Mouse (Mus musculus) cerebellum, adult 8-10 months (tissue): ENCODE measurements around the gene Ddx58.
A peak's percentile ranks its signal among the peaks of the same experiment; 100 is the strongest.

Source experiments
- DNase-seq: peaks from one replicate; pipeline ENCODE4 v3.0.0; 2022

Ddx58 gene

GRCm38 (mm10) chr4:40233062-40233664, 6.5 kb downstream of the Ddx58 start:
- no peak for DNase-seq

- DNase-seq = no peak
These were observed 9.9 kb downstream of the Ddx58 start for GRCm38 (mm10) chr4:40229723-40230122.

DNA sequence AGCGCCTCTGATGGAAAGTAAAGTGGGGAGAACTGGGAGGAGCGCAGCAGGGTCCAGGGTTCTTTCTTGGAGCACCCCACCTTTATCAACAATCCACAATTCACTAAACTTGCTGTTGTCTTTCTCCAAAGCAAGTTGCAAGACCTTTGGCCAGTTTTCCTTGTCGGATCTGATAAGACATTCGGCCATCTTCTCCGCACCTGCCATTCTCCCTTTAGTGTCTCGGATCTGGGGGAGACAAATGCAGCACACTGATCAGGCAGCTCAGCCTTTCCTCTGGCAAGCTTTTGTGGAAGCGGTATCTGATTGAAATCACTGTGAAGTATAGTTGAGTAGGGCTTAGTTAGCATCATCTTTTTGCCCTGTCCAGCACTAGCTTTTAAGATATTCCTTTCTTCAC, 11.7 kb downstream of the Ddx58 start:
- no peak for DNase-seq

DNA sequence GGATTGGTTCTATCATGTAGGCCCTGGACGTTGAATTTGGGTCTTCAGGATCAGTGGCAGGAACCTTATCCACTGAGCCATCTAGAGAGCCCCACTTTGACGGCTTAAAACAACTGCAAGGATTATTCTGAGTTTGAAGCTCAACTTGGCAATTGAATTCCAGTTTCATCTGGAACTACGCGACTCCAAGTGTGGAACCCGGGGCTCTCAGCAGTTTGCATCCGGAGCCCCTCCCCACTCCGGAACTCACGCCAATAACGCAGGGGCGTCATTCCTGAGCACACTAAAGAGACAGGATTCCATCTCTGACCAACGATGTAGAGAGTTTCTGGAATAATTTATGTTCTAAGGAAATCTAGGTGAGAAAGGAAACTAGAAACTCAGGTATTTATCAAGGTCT, 12.5 kb downstream of the Ddx58 start:
- DNase-seq = no peak

GRCm38 (mm10) chr4:40226095-40226494, 13.5 kb downstream of the Ddx58 start:
- DNase-seq = no peak

GRCm38 (mm10) chr4:40221876-40222585, 17.6 kb downstream of the Ddx58 start:
- no peak for DNase-seq

- DNase-seq = no peak
These were observed 18.4 kb downstream of the Ddx58 start for GRCm38 (mm10) chr4:40221004-40221760.

DNA sequence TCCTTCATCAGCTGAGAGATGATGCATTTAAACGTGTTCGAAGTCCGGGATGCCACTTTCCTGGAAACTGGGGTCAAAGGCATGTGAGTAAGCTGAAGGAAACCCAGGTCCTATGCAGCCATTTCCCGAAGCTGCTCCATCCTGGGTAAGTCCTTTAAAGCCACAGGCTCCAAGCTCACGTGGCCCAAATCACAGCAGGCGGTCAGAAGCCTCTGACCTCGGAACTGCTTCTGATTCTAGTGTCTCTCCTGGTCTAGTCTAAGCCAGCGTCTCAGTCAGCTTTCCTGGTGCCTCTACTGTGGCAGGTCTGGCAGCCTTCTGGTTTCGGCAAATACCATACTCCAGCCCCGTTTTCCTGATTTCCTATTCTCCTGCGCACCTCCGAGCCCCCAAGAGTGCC, 19.2 kb downstream of the Ddx58 start:
- no peak for DNase-seq

DNA sequence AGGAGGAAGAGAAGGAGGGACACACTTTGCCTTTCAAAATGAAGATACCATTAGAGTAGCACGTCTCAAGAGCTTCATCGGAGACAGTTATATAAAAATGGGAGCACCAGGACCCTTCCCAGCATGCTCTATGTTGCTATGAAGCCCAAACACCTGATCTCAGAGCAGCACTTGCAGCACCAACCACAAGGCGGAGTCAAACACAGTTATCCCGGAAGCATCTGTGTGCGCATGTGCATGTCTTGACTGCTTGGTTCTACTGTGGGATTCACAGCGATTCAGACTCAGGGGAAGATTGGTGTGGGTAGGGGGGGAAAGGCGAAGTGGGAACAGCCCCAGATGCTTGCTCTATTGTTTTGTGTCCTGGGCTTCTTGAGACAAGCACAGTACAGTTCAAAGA, 21.2 kb downstream of the Ddx58 start:
- no peak for DNase-seq

DNA sequence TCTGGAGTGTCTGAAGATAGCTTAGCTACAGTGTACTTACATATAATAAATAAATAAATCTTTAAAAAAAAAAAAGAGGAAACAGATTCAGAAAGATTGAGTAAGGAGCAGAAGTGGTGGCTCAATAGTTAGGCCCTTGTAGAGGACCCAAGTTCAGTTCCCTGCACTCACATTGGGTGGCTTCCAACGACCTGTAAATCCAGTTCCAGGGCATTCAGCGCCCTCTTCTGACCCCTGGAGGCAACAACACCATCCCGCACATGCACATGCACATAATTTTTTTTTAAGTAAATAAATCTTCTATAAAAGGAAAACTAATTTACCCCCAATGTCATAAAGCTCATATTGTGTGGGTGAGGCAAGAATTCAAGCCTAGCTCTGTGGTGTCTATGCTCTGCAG, 21.7 kb downstream of the Ddx58 start:
- no peak for DNase-seq

- DNase-seq = no peak
These were observed 27.5 kb downstream of the Ddx58 start for GRCm38 (mm10) chr4:40212177-40212576.

- no peak for DNase-seq
These were observed 31.9 kb downstream of the Ddx58 start for GRCm38 (mm10) chr4:40207701-40208100.

GRCm38 (mm10) chr4:40205231-40205903, 34.3 kb downstream of the Ddx58 start:
- no peak for DNase-seq

- DNase-seq = no peak
These were observed 35.3 kb downstream of the Ddx58 start for GRCm38 (mm10) chr4:40204374-40204773.

- DNase-seq = no peak
These were observed 37.4 kb downstream of the Ddx58 start for GRCm38 (mm10) chr4:40202205-40202604.

- DNase-seq = no peak
These were observed 44.3 kb downstream of the Ddx58 start for GRCm38 (mm10) chr4:40195336-40195735.

GRCm38 (mm10) chr4:40193461-40193860, 46.2 kb downstream of the Ddx58 start:
- DNase-seq = no peak

- DNase-seq = no peak
These were observed 47.4 kb downstream of the Ddx58 start for GRCm38 (mm10) chr4:40192246-40192645.

DNA sequence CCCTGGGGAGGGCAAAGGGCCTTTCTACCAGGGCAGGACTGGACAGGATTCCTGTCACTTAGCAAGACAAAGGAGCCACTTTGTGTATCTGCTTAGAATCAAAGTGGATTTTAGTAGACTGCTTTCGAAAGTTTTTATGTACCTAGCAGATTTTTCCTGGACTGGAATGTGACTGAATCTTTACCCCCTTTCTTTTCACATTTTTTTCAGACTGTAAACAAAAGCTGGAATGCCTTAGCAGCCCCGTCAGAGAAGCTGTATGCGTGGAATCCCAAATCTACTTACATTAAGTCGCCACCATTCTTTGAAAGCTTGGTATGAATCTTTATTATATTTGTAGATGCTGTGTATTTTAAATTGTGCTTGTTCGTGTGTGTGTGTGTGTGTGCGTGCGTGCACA, 51.7 kb downstream of the Ddx58 start:
- DNase-seq = no peak

- no peak for DNase-seq
These were observed 55.2 kb downstream of the Ddx58 start for GRCm38 (mm10) chr4:40184470-40184869.

DNA sequence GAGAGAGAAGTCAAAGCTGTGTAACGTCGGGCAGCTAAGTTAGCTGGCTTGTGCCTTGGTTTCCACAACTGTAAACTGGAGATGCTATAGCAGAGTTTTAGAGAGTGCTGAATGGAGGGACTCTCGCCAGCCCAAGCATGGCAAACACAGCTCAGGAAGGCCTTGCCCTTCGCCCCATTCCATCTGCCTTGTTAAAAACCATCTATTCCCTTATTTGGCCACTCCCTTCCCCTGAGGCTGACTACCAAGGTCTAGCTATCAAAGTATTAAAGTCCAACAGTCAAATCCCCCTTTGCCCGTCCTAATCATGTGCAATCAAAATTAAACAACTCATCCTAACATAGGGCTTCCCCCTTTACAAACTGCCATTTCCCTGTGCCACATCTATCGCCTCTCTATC, 55.8 kb downstream of the Ddx58 start:
- DNase-seq = no peak

GRCm38 (mm10) chr4:40182651-40183320, 56.8 kb downstream of the Ddx58 start:
- peak; percentile 38 for DNase-seq

DNA sequence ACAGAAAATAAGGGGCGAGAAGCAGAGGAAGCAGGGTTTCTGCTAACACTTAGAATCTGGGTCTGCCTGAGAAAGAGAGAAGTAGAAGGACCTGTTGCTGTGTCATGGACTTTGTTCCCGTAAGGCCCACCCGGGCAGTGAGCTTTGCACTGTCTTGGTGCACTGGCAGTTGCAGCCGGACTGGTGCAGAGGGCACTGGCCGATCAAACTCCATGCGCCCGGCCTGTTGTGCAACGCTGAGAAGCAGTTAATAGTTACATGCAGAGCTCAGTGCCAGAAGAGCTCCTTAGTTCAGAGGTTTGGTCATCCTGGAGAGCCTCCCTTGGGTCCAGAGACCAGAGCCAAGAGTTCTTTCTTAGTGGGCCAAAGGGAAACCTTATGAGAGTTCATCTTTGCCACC, 57.9 kb downstream of the Ddx58 start:
- DNase-seq = no peak
